Comparison of ENCODE assay signal across 15 mouse cellular contexts in genomic region chr9:106290636-106291122, GRCm38 (mm10). TPM values are rescaled to one million over a fixed set of nuclear protein-coding genes. Genes with fewer than 3 reads are reported as not detected.
DNase-seq lines count a peak whose midpoint lies in the region; ATAC-seq lines count a peak whose summit lies in the region.
"Had no signal": no experiment of that assay in that cellular context is flagged by ENCODE, and none has a peak within 500 bp of the region (broad histone marks: within the 10 kb centered on the region; RNA-seq: fewer than 3 reads in every experiment).

No protein-coding gene starts in this region.

- no peaks in the 10 kb centered on the region for H3K27me3 ChIP-seq in midbrain, embryonic 10.5 days (ENCODE audit: low read depth, poor library complexity, severe bottlenecking)
- H3K27me3 ChIP-seq: liver, embryonic 15.5 days; midbrain, embryonic 13.5 days; neural tube, embryonic 12.5 days; stomach, embryonic 15.5 days had no signal

- peak; percentile 18 for DNase-seq in R1 (ENCODE audit: low read depth, low spot score)
- peak; percentile 38 to 61 for DNase-seq in frontal cortex, postnatal 10 days (ENCODE audit: low spot score in 2 of 2)
- DNase-seq in left cerebral cortex, adult 9 months (ENCODE audit: low spot score in 2 of 2): peak; percentile 74 to 87
- DNase-seq in lung, postnatal 14 days: peak; percentile 26
- no peak for DNase-seq in midbrain, embryonic 10.5 days (ENCODE audit: low spot score)
- DNase-seq in ovary, postnatal 10 days (ENCODE audit: low spot score): no peak
- DNase-seq in embryo, embryonic 10.5 days (ENCODE audit: low spot score): no peak
- DNase-seq: embryo, embryonic 11 days; gastrocnemius, postnatal 25 days had no signal

- H3K4me1 ChIP-seq in midbrain, embryonic 10.5 days: peaks cover 4% of the 10 kb centered on the region; the same call in 1 of the 2 replicates
- H3K4me1 ChIP-seq: liver, embryonic 15.5 days; midbrain, embryonic 13.5 days; neural tube, embryonic 12.5 days; stomach, embryonic 15.5 days had no signal

- H3K4me3 ChIP-seq in midbrain, embryonic 10.5 days: no peak overlapping the region
- H3K4me3 ChIP-seq: liver, embryonic 15.5 days; midbrain, embryonic 13.5 days; neural tube, embryonic 12.5 days; stomach, embryonic 15.5 days had no signal

- H3K36me3 ChIP-seq in midbrain, embryonic 10.5 days: peaks cover 70% of the 10 kb centered on the region

- H3K27ac ChIP-seq in midbrain, embryonic 10.5 days (replicated peaks): no peak overlapping the region; the same call in 1 of the 2 replicates
- H3K27ac ChIP-seq: liver, embryonic 15.5 days; midbrain, embryonic 13.5 days; neural tube, embryonic 12.5 days; stomach, embryonic 15.5 days had no signal

- H3K9me3 ChIP-seq in midbrain, embryonic 10.5 days (replicated peaks): no peaks in the 10 kb centered on the region
- H3K9me3 ChIP-seq: liver, embryonic 15.5 days; midbrain, embryonic 13.5 days; neural tube, embryonic 12.5 days; stomach, embryonic 15.5 days had no signal

- 91% methylated on average over 17 of the region's 17 CpGs for WGBS in midbrain, embryonic 10.5 days

- no peak for ATAC-seq in monocyte, adult 5-6 weeks (replicated peaks; ENCODE audit: insufficient number of reproducible peaks, low FRiP score, low TSS enrichment, poor library complexity, severe bottlenecking)
- ATAC-seq: inflammation-experienced regulatory T-cells, adult 6 months; midbrain, embryonic 13.5 days had no signal

RNA-seq across cellular contexts. Expression of gene Poc1a, which starts 9.8 kb away (rescaled TPM):
- 38.1 and 46.6 TPM in 2 replicates for polyA plus RNA-seq in midbrain, embryonic 10.5 days (2016; fragmentation: Nextera tagmentation; extraction: Ambion mirVana)
- total RNA-seq in monocyte, adult 5-6 weeks (2017): 0.38 to 2.4 TPM (median 0.85 TPM) in 3 replicates

RNA-seq across cellular contexts. Expression of gene Alas1, which starts 42.2 kb away (rescaled TPM):
- polyA plus RNA-seq in midbrain, embryonic 10.5 days (2016; fragmentation: Nextera tagmentation; extraction: Ambion mirVana): 71.1 and 82.7 TPM in 2 replicates
- total RNA-seq in monocyte, adult 5-6 weeks (2017): 26.0 to 28.0 TPM (median 27.3 TPM) in 3 replicates

Comparison
In these comparisons a context has a peak if more than half of its experiments do, and no peak if none do; other contexts are left out.
1. DNase-seq: peak in R1 (single experiment), frontal cortex, postnatal 10 days (2 of 2), left cerebral cortex, adult 9 months (2 of 2) and lung, postnatal 14 days (single experiment); none in midbrain, embryonic 10.5 days (single experiment), ovary, postnatal 10 days (single experiment) and embryo, embryonic 10.5 days (single experiment).